Mouse (Mus musculus) cortical plate, adult 2 months (tissue): ENCODE measurements around the gene Tspan32. TPM values are rescaled to one million over a fixed set of nuclear protein-coding genes. Genes with fewer than 3 reads are reported as not detected.
A peak's percentile ranks its signal among the peaks of the same experiment; 100 is the strongest.

Experiments
- H3K27ac ChIP-seq: fragments of 200-500 bp; 2 replicates; pipeline ENCODE4 v1.5.1; 2012; ENCODE audit warnings: low read length, control low read depth, inconsistent platforms; ENCODE audit not compliant: insufficient read depth
- H3K4me1 ChIP-seq: fragments of 200-500 bp; 2 replicates; pipeline ENCODE4 v1.6.1; 2011; ENCODE audit warnings: low read length; ENCODE audit not compliant: control insufficient read depth, insufficient read depth
- H3K4me3 ChIP-seq: fragments of 200-500 bp; 2 replicates; pipeline ENCODE4 v1.5.1; 2011; ENCODE audit warnings: mild to moderate bottlenecking, low read length, control low read depth; ENCODE audit not compliant: insufficient read depth
- CTCF ChIP-seq: fragments of 200-500 bp; IDR thresholded peaks from 2 replicates; pipeline ENCODE4 v1.5.1; 2011; ENCODE audit warnings: mild to moderate bottlenecking, control low read depth, low read length; ENCODE audit not compliant: insufficient read depth; ENCODE audit errors: extremely low read depth
- POLR2A ChIP-seq: fragments of 200-500 bp; IDR thresholded peaks from 2 replicates; pipeline ENCODE4 v1.6.1; 2011; ENCODE audit warnings: mild to moderate bottlenecking, low read length, control low read depth; ENCODE audit not compliant: insufficient read depth; ENCODE audit errors: extremely low read depth
- polyA plus RNA-seq: library from polyadenylated mRNA; depleted of rRNA; stranded (reverse); fragments of >200 nt; gene quantifications from 2 replicates; pipeline ENCODE4 v1.2.3, GENCODE M21; 2012

Tspan32 gene
- polyA plus RNA-seq, 1 experiment: 0.44 TPM

GRCm38 (mm10) chr7:143007599-143008369 is 2.9 kb downstream of the Tspan32 start:
- TF ChIP-seq POLR2A (no peak), CTCF (peak; percentile 72)
- Histone ChIP-seq H3K4me1 (no peaks in the 10 kb centered on the region), H3K27ac (peak overlapping the region; percentile 26; the same call in 1 of the 2 replicates), H3K4me3 (no peak overlapping the region)

- TF ChIP-seq CTCF: no peak
- TF ChIP-seq POLR2A: no peak
- Histone ChIP-seq H3K27ac (peak overlapping the region; percentile 26; the same call in 1 of the 2 replicates), H3K4me3 (no peak overlapping the region), H3K4me1 (no peaks in the 10 kb centered on the region)
These were observed 3.6 kb downstream of the Tspan32 start for GRCm38 (mm10) chr7:143008370-143008926.

GRCm38 (mm10) chr7:143008996-143009665 is 4.3 kb downstream of the Tspan32 start:
- Histone ChIP-seq H3K4me1 (no peaks in the 10 kb centered on the region), H3K4me3 (no peak overlapping the region), H3K27ac (no peak overlapping the region)
- TF ChIP-seq CTCF (no peak), POLR2A (no peak)

- no peak overlapping the region for H3K4me3 ChIP-seq
- 0 out of 2 replicates have a peak, but pooled peaks cover 2% of the 10 kb centered on the region for H3K4me1 ChIP-seq
- H3K27ac ChIP-seq: no peak overlapping the region
- TF ChIP-seq POLR2A (no peak), CTCF (no peak)
These were observed 5.2 kb downstream of the Tspan32 start for GRCm38 (mm10) chr7:143009996-143010395.

- no peak for TF ChIP-seq CTCF
- no peak for TF ChIP-seq POLR2A
- H3K4me3 ChIP-seq: no peak overlapping the region
- no peak overlapping the region for H3K27ac ChIP-seq
- 0 out of 2 replicates have a peak, but pooled peaks cover 2% of the 10 kb centered on the region for H3K4me1 ChIP-seq
These were observed 6.4 kb downstream of the Tspan32 start for GRCm38 (mm10) chr7:143011226-143011625.

- 0 out of 2 replicates have a peak, but pooled peaks cover 2% of the 10 kb centered on the region for H3K4me1 ChIP-seq
- TF ChIP-seq CTCF: no peak
- no peak for TF ChIP-seq POLR2A
- H3K27ac ChIP-seq: no peak overlapping the region
- no peak overlapping the region for H3K4me3 ChIP-seq
These were observed 7.5 kb downstream of the Tspan32 start for GRCm38 (mm10) chr7:143012230-143012875.

GRCm38 (mm10) chr7:143013420-143014178 is 8.8 kb downstream of the Tspan32 start:
- TF ChIP-seq CTCF: no peak
- no peak for TF ChIP-seq POLR2A
- no peak overlapping the region for H3K4me3 ChIP-seq
- peak overlapping the region; percentile 20 for H3K27ac ChIP-seq
- H3K4me1 ChIP-seq: 0 out of 2 replicates have a peak, but pooled peaks cover 2% of the 10 kb centered on the region

GRCm38 (mm10) chr7:143014862-143015659 is 10.2 kb downstream of the Tspan32 start:
- no peak overlapping the region for H3K27ac ChIP-seq
- TF ChIP-seq CTCF (no peak), POLR2A (no peak)
- H3K4me3 ChIP-seq: no peak overlapping the region
- 0 out of 2 replicates have a peak, but pooled peaks cover 2% of the 10 kb centered on the region for H3K4me1 ChIP-seq
